Mouse (Mus musculus) CH12F3 (cell line): Measurements from ENCODE around the gene Gm20388.

Experiments used
- in situ Hi-C: fragments of 300-500 bp; cut with MboI; formaldehyde crosslinking; loops from 2 replicates; pipeline ENCODE4 v1.14.3; 2020; ENCODE audit warnings: low sequenced_read_pairs

The Gm20388 gene

DNA sequence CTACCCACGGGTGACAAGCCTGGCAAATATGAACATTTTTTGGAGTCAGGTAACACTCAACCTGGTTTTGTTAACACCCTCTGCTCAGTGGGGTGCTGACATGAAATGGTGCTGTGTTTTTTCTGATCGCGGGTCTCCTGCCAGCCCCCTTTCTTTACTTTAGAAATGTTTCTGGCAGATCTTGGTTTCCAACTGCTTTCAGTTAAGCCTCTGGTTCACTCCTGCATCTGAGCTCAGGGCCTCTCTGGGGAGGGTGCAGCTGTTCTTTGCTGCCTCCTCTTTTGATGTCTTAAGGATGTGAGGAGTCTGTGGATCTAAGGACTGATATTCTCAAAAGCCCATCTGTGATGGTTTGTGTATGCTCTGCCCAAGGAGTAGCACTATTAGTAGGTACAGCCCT lies 4165.8 kb downstream of the Gm20388 start:
- in situ Hi-C loops, result no loop called here

DNA sequence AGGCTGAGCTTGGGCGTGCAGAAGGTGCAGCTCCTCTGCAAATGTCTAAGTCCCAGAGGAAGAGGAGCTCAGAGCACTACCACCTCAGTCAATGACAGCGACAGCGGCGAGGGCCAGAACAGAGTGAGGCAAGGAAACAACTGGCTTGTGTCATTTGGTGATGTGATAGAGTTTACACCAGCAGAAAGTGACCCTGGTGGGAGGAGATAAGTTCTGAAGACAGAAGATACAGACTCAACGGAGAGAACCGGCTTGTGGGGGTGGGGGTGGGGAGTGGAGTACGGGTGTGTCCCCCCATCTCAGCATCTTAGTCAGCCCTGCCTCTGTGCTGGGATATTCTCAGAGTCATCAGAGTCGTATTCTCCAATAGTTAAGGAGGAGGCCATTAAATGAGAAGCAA lies 4166.7 kb downstream of the Gm20388 start:
- in situ Hi-C loops, result no loop called here

DNA sequence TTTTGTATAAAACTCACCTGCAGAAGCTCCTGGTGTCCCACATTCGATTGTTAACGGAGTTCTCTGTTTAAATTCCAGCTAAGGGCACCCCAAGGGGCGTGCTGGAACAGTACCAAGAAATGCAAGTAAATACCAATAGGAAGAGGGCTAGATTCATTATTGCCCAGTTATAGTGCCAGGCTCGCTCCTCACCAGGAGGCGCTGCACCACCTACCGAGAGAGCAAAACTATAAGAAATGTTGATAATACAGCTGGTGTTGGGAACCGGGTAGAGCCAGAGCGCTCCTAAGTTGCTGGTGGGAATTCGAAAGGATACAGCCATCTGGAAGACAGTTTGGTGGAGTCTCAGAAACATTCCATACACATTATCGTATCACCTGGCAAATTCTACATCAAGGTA lies 4167.4 kb downstream of the Gm20388 start:
- in situ Hi-C loops, result no loop called here

DNA sequence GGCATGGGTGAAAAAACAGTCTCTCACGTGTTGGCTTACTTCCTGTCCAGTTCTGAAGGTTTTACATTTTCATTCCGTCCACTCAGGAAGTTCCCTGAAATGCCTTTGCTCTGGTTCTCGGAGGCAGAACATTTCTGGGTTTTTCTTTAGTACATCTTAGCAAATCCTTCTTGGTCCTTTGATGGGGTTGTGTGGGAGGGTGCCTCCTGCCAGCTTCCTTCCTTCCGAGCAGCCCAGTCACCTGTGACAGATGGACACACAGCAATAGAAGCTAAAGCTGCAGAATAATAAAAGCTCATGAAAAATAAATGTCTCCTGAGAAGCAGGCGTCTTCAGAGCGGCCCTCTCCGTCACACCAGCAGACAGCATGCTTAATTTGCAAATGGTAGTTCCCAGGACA lies 4168.3 kb downstream of the Gm20388 start:
- in situ Hi-C loops, result no loop called here

DNA sequence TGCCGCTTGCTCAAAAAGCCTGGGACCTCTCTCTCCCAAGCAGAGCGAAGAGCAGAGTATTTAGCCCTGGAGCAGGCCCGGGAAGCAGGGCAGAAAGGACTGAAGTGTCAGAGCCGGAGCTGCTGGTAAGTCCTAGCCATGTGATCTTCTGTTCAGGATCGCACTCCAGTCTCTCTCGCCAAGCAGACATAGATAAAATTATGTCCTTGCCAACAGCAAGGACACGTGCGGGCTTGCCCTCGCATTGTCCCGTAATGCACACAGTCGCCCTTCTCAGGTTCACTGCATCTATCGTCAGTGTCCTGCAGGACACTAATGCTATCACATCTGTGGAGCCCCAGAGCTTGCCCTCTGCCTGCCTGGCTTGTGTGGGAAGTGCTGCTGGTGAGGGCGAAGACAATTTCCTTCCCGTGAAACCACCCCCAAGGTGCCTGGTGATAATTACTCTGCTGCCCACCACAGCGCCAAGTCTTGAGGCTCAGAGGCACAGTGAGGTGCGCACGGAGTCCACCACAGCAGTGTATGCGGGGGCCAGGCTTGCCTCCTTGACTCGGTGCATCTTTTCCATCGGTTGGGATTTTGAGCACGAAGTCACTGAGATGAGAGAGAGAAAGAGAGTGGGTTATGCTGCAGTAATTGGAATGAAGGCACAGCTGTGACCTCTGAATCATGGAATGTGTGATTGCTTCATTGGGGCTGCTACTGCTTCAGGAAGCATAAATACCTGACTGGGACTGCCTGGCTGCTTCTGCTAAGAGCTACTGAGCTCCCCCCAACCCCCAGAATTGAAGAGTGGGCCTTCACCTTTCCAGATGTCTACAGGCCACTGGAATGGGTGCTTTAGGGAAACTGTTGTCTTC lies 4170.1 kb downstream of the Gm20388 start:
- in situ Hi-C loops, result no loop called here

DNA sequence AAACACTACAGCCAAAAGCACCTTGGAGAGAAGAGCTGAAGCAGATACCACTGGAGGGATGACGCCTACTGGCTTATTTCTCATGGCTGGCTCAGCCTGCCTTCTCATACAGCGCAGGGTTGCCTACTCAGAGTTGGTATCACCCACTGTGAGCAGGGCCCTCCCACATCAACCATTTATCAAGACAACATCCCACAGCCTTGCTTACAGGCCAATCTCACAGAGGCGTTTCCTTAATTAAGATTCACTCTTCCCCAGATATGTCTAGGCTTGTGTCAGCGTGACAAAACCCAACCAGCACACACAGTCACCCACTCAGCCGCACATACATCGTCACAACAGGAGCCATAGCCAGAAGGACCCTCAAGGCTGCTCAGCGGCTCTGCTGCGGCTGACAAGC lies 4172.0 kb downstream of the Gm20388 start:
- in situ Hi-C loops, result no loop called here

DNA sequence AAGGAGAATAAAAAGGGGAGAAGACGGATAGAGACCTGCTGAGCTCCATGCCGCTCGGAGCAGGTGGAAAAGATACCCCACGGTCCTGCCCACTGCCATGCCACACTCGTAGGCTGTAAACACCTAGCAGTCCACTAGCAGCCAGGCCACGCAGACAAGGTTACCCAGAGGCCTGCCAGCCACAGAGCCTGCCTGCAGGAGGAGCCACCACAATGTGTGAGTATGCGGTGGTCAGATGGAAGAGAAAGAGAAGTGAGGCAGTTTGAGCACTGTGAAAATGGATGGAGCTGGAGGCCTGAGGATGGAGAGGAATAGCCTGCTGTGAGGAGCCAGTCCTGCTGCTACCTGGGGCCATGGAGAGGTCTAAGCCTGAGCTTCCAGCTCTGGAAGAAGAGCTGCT lies 4173.0 kb downstream of the Gm20388 start:
- in situ Hi-C loops, result no loop called here

DNA sequence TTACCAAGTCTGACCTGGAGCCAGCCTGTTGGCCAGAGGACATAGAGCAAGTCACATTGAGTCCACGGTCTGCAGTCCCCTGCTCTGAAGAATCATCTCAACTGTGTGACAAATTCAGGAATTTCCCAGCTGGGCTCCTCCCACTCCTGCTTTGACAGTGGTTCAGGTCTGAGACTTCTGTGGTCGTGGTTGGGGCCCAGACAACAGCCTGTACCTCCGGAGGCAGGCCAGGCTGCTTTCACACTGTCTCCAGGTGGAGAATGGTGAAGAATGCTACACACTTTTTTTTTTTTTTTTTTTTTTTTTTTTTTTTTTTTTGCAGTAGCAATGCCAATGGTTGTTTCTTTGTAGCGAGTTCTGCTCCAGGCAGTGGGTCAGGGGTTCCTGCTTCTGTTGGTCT lies 4175.0 kb downstream of the Gm20388 start:
- in situ Hi-C loops, result no loop called here

DNA sequence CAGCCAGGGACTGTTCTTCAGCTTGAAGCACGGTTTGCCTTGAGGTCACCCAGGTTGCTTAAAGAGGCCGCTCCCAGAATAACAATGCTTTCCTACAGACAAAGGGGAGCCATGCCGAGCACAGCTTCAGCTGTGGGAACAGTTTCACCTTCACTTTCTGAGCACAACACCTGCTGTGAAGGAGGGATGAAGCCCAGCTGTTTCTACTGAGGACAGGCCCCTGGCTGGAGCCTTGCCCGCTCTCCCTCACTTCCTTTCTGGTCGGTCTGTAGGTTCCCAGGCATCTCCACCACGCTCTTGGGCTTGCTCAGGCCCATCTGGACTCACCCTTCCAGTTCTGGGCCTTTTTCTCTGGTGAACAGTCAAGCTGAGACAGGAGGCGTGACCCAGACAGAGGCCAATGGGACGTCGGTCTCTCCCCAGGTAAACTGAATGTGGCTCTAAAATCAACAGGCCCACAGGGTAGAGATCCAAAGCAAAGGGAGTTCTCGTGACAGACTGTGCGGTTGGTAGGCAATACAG lies 4177.5 kb downstream of the Gm20388 start:
- in situ Hi-C loops, result no loop called here

DNA sequence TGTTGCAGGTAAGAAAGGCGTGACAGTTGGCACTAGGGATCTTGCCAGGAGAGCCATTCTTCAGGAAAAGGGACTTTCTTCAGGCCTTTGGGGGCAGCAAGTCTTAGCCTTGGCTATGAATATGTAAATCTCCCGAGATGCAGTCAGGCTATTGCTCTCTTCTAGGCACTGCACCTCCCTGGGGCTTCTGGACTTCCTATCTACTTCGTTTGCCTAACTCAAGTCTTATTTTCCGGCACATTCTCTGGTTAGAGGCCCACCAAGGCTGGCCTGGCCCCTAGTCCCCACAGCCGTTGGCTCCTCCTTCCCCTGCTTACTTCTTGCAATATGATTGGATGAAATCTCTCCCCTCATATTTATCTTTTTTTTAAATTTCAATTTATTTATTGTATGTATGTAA lies 4178.4 kb downstream of the Gm20388 start:
- in situ Hi-C loops, result no loop called here

DNA sequence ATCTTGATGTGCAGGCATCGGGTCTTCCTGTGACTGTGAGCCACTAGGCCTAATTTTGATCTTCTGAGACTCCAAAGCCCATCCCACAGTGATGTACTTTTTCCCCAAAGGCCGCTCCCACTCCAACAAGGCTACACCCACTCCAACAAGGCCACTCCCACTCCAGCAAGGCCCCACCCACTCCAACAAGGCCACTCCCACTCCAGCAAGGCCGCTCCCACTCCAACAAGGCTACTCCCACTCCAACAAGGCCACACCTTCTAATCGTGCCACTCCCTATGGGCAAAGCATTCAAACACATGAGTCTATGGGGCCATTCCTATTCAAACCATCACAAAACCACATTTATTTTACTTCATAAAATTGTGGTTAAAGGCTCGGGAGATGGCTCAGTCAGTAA lies 4179.8 kb downstream of the Gm20388 start:
- in situ Hi-C loops, result no loop called here

DNA sequence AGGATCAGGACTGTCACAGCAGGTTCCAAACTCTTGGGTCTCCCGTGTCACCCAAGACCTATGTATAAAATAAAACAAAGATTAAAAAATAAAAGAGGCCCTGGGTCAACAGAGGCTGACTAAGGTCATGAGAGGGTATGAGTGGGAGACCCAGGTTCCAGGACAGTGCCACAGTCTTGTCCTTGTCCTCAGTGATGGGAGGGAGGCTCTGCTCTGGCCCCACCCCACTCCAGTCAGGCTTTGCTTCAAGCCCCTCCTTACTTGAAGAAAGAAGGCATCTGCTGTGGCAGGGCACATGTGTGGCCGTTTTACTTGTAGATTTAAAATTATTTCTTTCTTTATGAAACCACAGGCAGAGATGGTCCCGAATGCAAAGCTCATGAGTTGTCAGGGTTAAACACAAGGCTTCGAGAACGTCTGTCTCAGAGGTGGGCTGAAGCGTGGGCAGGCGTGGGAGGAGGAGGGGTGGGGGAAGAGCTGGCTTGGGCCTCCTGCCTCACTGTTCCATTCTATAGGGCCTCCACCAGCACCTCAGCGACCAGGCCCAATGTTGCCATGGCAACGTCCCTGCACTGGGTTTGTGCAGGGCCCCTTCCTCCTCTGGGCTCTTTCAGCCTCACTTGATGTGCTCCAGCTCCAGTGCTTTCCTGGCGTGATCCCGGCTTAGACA lies 4188.4 kb downstream of the Gm20388 start:
- in situ Hi-C loops, result no loop called here

DNA sequence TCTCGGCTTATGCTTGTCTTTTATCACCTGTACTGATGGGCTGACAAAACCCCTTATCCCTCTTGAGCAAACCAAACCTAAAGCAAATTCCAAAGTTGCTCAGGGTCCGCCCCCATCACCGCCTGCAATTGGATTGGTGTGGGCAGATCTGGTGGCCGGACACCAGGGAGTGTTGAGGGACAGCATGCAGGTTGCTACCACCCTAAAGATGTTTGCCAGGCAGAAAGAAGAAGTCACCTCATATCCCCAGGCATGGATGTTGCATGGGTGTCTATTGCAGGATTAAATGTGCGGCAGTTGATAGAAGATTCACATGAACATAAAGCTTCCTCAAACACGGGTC lies 4189.0 kb downstream of the Gm20388 start:
- in situ Hi-C loops, result no loop called here

DNA sequence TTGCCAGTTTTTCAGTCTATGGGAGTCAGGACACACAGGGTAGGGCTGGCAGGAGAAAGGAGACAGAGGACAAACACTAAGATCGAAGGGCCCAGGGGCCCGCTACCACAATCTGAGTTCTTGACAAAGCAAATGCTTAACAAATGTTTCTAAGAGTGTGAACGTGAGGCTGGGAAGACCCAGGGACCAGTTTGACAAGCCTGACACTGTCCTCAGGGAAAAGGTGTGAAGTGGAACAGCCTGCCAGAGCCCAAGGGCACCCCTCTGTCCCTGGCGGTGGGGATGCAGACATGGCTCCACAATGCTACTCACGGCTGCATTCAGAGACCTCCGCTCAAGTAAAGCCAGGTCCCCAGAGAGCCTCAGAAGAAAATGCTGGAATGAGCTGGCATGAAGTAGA lies 4195.2 kb downstream of the Gm20388 start:
- in situ Hi-C loops, result no loop called here

DNA sequence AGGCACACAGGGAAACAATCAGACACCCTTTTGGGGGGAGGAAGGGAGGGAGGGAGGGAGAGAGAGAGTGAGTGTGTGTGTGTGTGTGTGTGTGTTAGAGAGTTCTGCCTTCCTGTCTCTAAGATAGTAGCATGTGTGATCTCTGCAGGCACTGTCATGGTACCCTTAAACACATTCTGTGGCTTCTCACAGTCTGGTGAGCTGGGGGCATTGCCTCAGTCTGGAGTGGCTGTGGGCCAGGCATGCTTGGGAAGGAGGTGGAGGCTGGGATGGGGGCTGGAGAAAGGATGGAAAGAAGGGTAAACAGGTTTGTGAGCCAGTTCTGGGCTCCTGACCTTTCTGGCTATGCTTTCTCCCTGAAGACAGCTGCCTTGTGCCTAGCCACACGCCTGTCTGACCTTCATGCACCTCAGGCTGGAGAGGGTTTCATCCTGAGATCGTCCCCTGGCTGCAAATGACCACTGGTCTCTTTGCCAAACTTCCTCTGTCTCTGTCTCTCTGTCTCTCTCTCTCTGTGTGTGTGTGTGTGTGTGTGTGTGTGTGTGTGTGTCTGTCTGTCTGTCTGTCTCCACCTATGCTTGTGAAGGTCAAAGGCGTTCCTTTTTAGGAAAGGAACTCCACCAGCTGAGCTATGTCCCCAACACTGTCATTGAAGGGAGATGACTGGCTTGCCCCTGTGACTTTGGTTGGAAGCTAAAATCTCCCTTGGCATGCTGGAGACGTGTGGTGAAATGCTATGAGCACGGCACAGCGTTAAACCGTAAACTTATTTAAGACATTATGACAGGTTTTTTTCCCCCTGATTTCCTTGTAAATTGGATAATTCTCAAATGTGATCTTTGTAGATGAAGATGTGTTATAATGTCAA lies 4195.9 kb downstream of the Gm20388 start:
- in situ Hi-C loops, result no loop called here

DNA sequence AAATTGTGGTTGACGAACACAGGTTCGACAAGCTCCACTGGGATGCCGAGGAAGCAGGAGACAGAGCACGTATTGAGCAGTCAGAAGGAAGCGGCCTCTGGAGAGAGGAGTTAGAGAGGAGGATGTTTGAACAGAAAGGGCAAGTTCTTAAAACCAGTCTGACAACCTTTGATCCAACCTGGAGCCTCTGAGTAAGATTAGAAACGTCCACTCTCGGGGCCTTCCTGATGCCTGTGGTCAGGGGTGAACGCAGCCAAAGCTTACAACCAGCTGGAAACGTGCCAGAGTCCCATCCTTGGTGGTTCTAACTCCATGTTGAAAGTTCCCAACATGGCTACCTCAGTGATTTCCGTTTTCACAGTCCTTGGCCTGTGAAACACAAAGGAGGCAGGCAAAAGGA lies 4202.5 kb downstream of the Gm20388 start:
- in situ Hi-C loops, result no loop called here

DNA sequence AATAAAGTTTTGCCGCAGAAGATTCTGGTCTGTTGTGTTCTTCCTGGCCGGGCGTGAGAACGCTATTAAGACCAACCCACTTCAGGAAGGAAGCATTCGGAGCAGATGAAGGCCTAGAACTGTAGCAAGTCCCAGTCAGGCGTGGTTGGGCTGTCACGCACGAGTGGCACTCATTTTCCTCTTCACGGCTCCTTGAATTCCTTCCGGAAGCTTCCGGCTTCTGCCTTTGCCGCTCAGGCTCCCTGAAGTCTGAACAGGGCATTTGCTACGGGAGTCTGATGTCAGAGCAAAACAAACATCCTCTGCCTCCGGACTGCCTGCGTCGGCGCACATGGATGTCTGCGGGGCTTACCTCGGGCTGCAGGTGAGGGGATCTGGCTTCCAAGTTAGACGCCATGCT lies 4214.6 kb downstream of the Gm20388 start:
- in situ Hi-C loops, result no loop called here

DNA sequence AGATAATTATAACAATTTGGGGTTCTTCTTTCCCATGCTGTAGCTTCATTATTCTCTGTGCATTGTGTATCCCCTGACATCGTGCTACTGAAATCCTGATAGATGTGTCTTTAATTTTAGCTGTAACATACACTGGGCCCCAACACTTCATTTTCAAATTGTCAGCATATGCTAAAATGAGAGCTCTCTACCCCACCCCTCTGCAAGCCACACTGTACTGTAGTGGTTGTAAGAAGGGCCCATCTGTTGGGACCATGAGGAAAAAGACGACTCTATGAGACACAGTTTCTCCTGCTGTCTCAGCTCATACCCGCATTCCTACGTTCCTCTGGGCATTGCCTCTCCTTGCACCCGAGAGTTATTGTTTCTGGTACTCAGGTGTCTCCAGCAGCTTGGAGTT lies 4226.6 kb downstream of the Gm20388 start:
- in situ Hi-C loops, result no loop called here

DNA sequence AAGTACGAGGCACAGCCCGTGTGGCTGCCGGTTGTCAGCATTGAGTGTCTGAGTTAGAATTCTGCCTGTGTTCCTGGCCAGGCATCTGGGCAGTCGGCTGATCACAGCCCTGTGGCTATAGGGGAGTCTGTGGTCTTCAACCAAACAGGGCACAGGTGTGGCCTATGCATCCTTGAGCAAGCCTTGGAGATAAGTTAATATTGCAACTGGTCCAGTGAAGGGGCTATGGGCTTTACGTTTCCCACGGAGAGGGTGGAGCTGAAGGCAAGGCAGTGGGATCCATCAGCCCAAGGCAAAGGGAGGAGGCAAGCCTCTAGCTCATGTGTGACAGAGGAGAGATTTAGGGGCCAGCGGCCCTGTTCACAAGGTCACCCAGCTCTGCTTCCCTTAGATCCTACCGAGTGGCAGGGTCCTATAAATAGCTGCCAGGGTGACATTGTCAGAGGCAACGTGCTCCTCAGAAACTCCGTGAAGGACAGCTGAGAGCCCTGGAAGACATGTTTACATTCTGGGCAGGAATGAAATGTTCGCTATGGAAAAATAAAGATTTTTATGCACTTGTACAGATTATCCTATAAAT lies 4229.7 kb downstream of the Gm20388 start:
- in situ Hi-C loops, result no loop called here

DNA sequence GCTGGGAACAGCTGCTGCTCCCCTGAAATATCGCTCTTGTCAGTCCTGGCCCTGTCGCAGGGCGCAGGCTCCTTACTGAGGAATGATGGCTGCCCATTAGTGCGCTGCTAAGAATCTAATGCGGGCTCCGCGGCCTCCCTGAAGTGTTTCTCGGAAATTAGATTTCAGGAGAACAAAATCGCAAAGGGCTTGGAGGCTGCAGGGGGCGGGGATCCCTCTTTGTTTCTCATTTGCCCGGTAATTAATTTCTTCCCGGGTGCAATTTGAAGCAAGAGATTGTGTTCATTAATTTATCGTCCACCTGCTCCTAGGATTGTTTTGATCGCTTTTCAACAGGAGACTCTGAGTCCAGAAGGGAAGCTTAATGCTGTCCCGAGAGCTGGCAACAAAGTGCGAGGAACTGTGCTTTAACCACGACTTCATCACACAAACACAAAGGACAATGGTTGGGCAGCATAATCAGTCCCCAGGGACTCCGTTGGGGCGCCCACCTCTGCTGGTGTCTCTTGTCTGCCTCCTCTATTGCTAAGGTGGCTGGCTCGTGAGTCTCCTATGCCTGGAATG lies 4230.3 kb downstream of the Gm20388 start:
- in situ Hi-C loops, result no loop called here
